Mouse (Mus musculus) heart, embryonic 13.5 days (tissue): ENCODE results near the gene Als2cl. TPM values are rescaled to one million over a fixed set of nuclear protein-coding genes. Genes with fewer than 3 reads are reported as not detected.

Experiments
- ATAC-seq: fragments of 200-750 bp; cut with Nextera tagmentation; 2 replicates; pipeline ENCODE4 v1.8.0; 2017; ENCODE audit warnings: moderate TSS enrichment; ENCODE audit not compliant: insufficient number of reproducible peaks, low FRiP score, low TSS enrichment; ENCODE audit errors: extremely low read depth
- H3K27ac ChIP-seq: fragments of 300-500 bp; sonication (generic); replicated peaks from 2 replicates; pipeline ENCODE4 v1.5.1; 2015; ENCODE audit warnings: moderate library complexity, mild to moderate bottlenecking, inconsistent platforms
- H3K27me3 ChIP-seq: fragments of 300-500 bp; sonication (generic); replicated peaks from 2 replicates; pipeline ENCODE4 v1.6.1; 2015; ENCODE audit warnings: mild to moderate bottlenecking, inconsistent platforms
- H3K36me3 ChIP-seq: fragments of 300-500 bp; sonication (generic); 2 replicates; pipeline ENCODE4 v1.6.1; 2015; ENCODE audit warnings: mild to moderate bottlenecking, inconsistent platforms
- H3K4me1 ChIP-seq: fragments of 300-500 bp; sonication (generic); 2 replicates; pipeline ENCODE4 v1.6.1; 2015; ENCODE audit warnings: inconsistent platforms
- H3K4me2 ChIP-seq: fragments of 300-500 bp; sonication (generic); 2 replicates; pipeline ENCODE4 v1.6.1; 2015; ENCODE audit warnings: inconsistent platforms, mild to moderate bottlenecking, moderate library complexity
- H3K4me3 ChIP-seq: fragments of 300-500 bp; sonication (generic); 2 replicates; pipeline ENCODE4 v1.5.1; 2015; ENCODE audit warnings: moderate library complexity, mild to moderate bottlenecking, inconsistent platforms
- H3K9ac ChIP-seq: fragments of 300-500 bp; sonication (generic); 2 replicates; pipeline ENCODE4 v1.6.1; 2015; ENCODE audit warnings: inconsistent platforms, mild to moderate bottlenecking, moderate library complexity
- H3K9me3 ChIP-seq: fragments of 300-500 bp; sonication (generic); 2 replicates; pipeline ENCODE4 v1.6.1; 2016; ENCODE audit warnings: inconsistent platforms
- WGBS: fragments of 180-500 bp; shearing (Covaris S2); methylation state at CpG from one replicate; pipeline ENCODE4 v1.1.7; 2015; ENCODE audit warnings: mixed read lengths; 5-methylcytosine and 5-hydroxymethylcytosine counted together
- polyA plus RNA-seq: library from polyadenylated mRNA; unstranded; fragments of >200 nt; fragmentation: Nextera tagmentation; extraction: Ambion mirVana; gene quantifications from 2 replicates; pipeline ENCODE4 v1.2.1, GENCODE M21; 2015

Gene Als2cl
- polyA plus RNA-seq, 1 experiment from 2014 or later = 0.88 TPM

DNA sequence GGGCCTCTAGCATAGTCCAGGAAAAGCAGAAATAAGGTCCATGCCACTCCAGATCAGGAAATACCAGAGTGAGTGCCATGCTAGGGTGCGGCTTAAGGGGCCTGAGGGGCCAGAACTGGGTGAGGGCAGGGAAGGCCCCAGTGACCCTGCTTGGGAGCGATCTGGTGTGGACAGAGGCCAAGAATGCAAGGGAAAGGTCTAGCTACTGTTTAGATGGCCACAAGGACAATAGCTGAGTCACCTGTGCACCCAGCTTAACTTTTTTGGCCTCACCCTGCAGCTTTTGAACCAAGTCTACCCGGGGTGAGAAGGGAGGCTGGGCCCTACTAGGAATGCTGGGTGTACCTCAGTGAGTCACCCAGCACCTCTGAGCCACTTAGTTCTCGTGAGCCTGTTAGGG, 1.1 kb downstream of the Als2cl start:
- peaks cover 56% of the 10 kb centered on the region for H3K27me3 ChIP-seq
- WGBS = 67% methylated on average over 4 of the region's 4 CpGs
- H3K9ac ChIP-seq = peak overlapping the region; percentile 82
- no peaks in the 10 kb centered on the region for H3K9me3 ChIP-seq
- H3K4me1 ChIP-seq = peaks cover 31% of the 10 kb centered on the region
- ATAC-seq = no peak
- H3K27ac ChIP-seq = no peak overlapping the region
- H3K4me3 ChIP-seq = peak overlapping the region; percentile 72
- no peaks in the 10 kb centered on the region for H3K36me3 ChIP-seq
- H3K4me2 ChIP-seq = peak overlapping the region; percentile 97

DNA sequence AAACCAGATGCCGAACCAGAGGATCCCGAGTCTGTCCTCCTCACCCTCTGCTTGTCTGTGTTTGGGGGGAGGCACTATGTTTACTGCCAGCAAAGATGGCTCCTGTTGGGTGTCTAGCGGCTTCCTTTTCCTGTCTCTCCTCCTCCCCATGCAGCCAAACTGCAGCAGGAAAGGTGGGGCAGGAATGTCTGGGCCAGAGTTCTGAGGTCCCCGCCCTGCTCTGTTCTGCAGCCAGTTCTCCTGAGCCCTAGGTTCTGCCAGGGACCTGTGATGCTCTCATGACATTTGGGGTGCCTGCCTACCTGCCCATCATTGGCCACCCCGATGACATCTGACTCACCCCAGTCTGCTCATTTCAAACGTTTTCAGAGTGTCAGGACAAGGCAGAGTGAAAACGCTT, 2.3 kb downstream of the Als2cl start:
- no peak for ATAC-seq
- Histone ChIP-seq H3K27me3 (peaks cover 54% of the 10 kb centered on the region), H3K9me3 (no peaks in the 10 kb centered on the region), H3K9ac (no peak overlapping the region), H3K27ac (no peak overlapping the region), H3K36me3 (no peaks in the 10 kb centered on the region), H3K4me2 (no peak overlapping the region), H3K4me1 (peaks cover 31% of the 10 kb centered on the region), H3K4me3 (no peak overlapping the region)
- 64% methylated on average over 7 of the region's 7 CpGs for WGBS

DNA sequence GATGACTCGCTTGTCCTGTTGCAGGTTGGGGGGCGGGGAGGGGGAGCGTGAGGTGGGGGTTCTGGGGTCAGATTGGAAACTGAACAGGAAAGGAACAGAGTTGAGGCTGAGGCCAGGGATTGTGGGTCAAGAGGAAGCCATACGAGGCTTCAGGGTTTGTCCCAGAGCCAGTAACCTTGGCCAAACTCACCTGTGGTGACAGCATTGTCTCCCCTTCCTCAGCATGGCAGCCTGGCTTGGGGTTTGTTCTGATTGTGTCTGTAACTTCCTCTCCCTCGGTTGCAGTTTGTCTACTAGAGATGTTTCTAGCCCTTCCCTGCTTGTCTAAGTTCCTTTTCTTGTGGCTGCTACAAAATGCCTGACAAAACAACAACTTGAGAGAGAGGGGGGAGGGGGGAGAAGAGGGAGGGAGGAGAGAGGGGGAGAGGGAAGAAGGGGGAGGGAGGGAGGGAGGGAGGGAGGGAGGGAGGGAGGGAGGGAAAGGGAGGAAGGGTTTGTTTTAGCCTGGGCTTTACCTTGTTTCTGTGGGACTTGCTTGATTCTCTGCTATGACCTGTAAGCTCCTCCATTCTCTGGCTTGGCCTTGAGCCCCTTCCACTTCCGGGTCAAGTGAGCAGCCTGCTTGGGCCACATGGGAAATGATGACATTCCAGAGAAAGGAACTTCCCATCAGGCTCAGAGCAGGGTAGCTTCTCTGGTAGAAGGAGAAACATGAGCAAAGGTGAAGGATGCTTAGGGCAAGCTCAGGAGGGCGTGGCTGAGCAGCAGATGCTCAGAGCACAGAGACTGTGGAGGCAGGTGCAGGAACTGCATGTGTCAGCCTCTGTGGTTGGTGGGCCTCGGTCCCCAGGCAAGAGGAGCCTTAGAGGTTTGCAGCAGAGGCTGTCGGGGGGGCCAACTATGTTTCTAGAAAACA, 8.0 kb downstream of the Als2cl start:
- peaks cover 17% of the 10 kb centered on the region for H3K4me1 ChIP-seq
- H3K4me3 ChIP-seq = no peak overlapping the region
- no peak overlapping the region for H3K9ac ChIP-seq
- no peaks in the 10 kb centered on the region for H3K9me3 ChIP-seq
- no peak overlapping the region for H3K27ac ChIP-seq
- no peak overlapping the region for H3K4me2 ChIP-seq
- no peak for ATAC-seq
- no peaks in the 10 kb centered on the region for H3K36me3 ChIP-seq
- WGBS = 63% methylated on average over 9 of the region's 9 CpGs
- peaks cover 12% of the 10 kb centered on the region; the same call in 1 of the 2 replicates for H3K27me3 ChIP-seq

DNA sequence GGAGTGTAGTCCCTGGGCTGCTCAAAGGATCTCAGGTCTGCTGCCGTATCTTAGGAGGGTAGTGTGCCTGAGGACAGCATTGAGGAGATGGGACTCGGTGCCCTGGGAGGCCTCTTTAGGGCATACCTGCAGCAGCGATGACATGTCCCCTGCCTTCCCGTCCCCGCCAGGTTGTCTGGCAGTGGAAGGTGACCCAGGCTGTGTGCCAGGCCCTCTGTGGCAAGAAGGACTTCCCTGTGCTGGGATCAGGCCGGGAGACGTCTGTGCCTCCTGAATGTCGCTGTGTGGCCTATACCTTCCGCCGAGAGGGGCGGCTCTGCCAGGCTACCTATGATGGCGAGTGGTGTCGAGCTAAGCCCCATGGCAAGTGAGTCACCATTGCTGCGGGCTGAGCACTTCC, 9.3 kb downstream of the Als2cl start:
- Histone ChIP-seq H3K27ac (no peak overlapping the region), H3K27me3 (peaks cover 22% of the 10 kb centered on the region), H3K4me1 (peaks cover 17% of the 10 kb centered on the region), H3K9ac (no peak overlapping the region), H3K36me3 (no peaks in the 10 kb centered on the region), H3K9me3 (no peaks in the 10 kb centered on the region), H3K4me3 (no peak overlapping the region), H3K4me2 (no peak overlapping the region)
- WGBS = 83% methylated on average over 14 of the region's 14 CpGs
- no peak for ATAC-seq

DNA sequence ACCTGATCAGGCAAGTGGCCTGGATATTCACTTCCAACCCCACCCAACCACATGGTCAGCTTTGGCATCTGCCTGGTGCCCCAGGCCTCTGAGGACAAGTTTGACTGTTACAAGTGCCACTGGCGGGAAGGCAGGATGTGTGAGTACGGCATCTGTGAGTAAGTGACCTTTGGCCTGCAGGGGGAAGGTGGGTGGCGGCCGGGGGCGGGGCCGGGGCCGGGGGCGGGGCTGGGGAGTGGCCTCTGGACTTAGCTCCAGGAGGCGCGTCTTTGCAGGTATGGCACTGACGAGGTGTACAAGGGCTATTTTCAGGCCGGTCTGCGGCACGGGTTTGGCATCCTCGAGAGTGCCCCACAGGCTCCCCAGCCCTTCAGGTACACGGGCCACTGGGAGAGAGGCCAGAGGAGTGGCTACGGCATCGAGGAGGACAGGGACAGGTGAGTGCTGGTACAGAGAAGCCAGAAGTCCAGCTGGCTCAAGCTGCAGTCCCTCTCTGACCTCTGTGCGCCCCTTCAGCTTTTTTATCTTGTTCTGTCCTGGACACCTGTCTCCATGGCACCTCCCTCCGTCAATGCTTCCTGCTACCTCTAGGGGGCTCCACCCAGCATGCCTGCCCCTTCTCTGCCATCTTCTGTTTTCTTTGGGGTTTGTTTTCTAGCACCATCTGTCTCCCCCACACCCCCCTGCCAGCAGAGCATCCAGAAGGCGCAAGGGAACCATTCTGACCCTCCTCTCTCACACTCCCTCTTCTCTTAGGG, 10.5 kb downstream of the Als2cl start:
- no peak overlapping the region for H3K4me2 ChIP-seq
- no peaks in the 10 kb centered on the region for H3K9me3 ChIP-seq
- WGBS = 15% methylated on average over 21 of the region's 21 CpGs
- H3K27ac ChIP-seq = no peak overlapping the region
- H3K4me1 ChIP-seq = peaks cover 17% of the 10 kb centered on the region
- no peak for ATAC-seq
- H3K4me3 ChIP-seq = no peak overlapping the region
- no peaks in the 10 kb centered on the region for H3K36me3 ChIP-seq
- no peak overlapping the region for H3K9ac ChIP-seq
- peaks cover 28% of the 10 kb centered on the region for H3K27me3 ChIP-seq

DNA sequence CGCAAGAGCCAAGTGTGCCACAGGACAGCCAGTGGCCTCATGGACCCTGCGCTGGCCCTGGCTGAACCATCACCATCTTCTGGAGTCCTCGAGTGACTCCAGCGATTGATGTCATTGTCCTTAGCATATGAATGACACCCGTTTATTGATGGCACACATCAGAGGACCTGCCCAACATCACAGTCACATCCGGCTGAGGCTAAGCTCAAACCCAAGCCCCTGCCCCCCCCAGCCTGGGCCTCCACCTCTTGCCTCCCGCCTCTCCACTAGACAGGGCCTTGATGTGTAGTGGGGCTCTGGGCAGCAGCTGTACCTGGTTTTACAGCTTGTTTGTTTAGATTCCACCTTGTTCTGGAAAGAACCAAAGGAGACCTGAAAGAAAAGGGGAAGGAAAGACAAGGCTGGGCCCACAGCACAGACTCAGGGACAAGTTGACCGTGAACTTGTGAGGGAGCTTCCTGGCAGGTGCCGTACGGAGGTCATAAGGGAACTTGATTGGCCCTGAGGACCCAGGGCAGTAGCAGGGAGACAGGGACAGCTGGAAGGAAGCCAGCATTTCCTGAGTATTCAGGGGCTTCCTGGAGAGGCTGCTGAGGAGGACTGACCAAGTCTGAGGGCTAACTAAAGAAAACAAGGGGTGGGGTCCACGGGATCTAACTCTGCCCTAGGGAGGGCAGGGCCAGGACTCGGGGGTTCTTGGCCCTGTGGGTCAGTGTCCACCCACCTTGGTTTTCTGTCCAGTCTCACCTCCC, 11.6 kb downstream of the Als2cl start:
- Histone ChIP-seq H3K9me3 (no peaks in the 10 kb centered on the region), H3K4me2 (no peak overlapping the region), H3K4me1 (peaks cover 20% of the 10 kb centered on the region), H3K9ac (no peak overlapping the region), H3K36me3 (no peaks in the 10 kb centered on the region), H3K27me3 (peaks cover 33% of the 10 kb centered on the region), H3K4me3 (no peak overlapping the region), H3K27ac (no peak overlapping the region)
- ATAC-seq = no peak
- 70% methylated on average over 12 of the region's 12 CpGs for WGBS

DNA sequence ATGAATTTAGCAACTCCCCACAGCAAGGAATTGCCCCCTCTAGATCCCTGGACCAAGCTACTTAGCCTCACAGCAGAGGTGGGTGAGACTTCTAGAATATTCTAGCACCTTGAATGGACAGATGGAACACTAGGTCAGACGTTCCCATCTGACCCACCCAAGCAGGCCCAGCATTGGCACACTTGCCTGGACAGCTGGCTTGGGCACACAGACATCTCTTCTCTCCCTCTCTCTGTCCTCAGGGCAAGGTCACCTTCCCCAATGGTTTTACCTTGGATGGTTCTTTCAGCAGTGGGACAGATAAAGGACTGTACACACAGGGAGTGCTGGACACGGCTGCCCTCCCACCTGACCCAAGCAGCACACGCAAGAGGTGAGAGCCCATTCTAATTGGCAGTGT, 12.9 kb downstream of the Als2cl start:
- no peak overlapping the region for H3K27ac ChIP-seq
- H3K4me3 ChIP-seq = no peak overlapping the region
- H3K9me3 ChIP-seq = no peaks in the 10 kb centered on the region
- no peak for ATAC-seq
- H3K4me2 ChIP-seq = no peak overlapping the region
- peaks cover 24% of the 10 kb centered on the region for H3K4me1 ChIP-seq
- no peaks in the 10 kb centered on the region for H3K36me3 ChIP-seq
- H3K27me3 ChIP-seq = peaks cover 33% of the 10 kb centered on the region
- no peak overlapping the region for H3K9ac ChIP-seq
- WGBS = 69% methylated on average over 3 of the region's 3 CpGs

DNA sequence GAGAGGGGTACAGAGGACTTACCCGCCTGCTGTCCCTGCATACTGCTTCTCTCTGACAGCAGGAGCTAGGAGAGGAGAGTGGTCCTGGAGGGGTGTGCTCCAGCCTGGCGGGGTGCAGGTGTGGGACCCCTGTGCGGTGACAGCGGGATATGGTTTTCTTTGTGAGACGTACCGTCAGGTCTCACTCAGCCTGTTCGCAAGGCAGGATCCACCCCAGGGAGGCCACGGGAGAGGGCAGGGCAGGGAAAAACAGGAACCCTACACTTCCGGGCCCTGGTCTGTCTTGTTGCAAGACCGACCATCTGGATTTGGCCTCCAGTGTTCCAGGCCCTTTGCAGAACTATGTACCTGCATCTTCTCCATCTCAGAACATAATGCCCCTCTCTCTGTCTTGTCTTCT, 13.8 kb downstream of the Als2cl start:
- H3K4me2 ChIP-seq = no peak overlapping the region
- peaks cover 24% of the 10 kb centered on the region for H3K4me1 ChIP-seq
- no peaks in the 10 kb centered on the region for H3K9me3 ChIP-seq
- no peak overlapping the region for H3K27ac ChIP-seq
- no peaks in the 10 kb centered on the region for H3K36me3 ChIP-seq
- WGBS = 63% methylated on average over 10 of the region's 10 CpGs
- no peak overlapping the region for H3K9ac ChIP-seq
- ATAC-seq = no peak
- H3K27me3 ChIP-seq = peaks cover 38% of the 10 kb centered on the region
- no peak overlapping the region for H3K4me3 ChIP-seq

DNA sequence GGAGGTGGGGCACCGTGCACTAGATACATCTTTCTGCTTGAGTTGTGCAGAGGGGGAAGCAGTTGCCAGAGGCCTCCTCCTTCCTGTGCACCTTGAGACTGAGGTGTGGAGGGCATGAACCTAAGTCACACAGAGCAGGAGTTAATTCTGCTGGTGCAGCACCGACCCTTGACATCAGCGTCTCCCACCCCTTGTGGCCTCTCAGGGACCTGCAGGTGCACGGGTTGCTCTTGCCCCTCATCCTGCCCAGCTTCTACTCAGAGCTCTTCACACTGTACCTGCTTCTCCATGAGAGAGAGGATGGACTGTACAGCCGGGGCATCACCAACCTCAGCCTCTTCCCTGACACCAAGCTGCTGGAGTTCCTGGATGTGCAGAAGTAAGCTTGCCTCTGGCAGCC, 15.8 kb downstream of the Als2cl start:
- no peak overlapping the region for H3K4me2 ChIP-seq
- H3K27ac ChIP-seq = no peak overlapping the region
- H3K4me1 ChIP-seq = peaks cover 20% of the 10 kb centered on the region
- 52% methylated on average over 5 of the region's 5 CpGs for WGBS
- no peak overlapping the region for H3K4me3 ChIP-seq
- ATAC-seq = no peak
- no peaks in the 10 kb centered on the region for H3K9me3 ChIP-seq
- no peak overlapping the region for H3K9ac ChIP-seq
- H3K27me3 ChIP-seq = peaks cover 36% of the 10 kb centered on the region
- no peaks in the 10 kb centered on the region for H3K36me3 ChIP-seq

DNA sequence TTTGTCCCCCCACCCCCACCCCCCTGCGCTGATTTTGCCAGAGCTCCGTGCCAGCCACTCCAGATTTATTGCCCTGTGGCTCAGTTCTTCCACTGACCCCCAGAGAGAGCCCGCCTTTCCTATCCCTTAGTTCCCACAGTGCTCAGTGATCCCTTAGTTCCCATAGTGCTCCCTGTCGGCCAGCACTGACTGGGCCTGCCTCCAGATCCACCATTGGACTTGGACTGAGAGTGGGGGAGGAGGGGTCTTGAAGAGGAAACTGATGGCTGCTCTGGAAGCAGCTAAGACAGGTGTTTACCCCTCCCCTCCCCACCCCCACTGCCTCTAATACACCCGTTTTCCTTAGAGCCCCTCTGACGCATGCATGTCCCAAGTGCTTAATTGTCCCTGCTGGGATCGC, 16.3 kb downstream of the Als2cl start:
- Histone ChIP-seq H3K27me3 (peaks cover 36% of the 10 kb centered on the region), H3K27ac (no peak overlapping the region), H3K9me3 (no peaks in the 10 kb centered on the region), H3K9ac (no peak overlapping the region), H3K4me1 (peaks cover 18% of the 10 kb centered on the region; the same call in 1 of the 2 replicates), H3K36me3 (no peaks in the 10 kb centered on the region), H3K4me3 (no peak overlapping the region), H3K4me2 (peak overlapping the region; percentile 29)
- WGBS = 25% methylated on average over 7 of the region's 7 CpGs
- no peak for ATAC-seq

DNA sequence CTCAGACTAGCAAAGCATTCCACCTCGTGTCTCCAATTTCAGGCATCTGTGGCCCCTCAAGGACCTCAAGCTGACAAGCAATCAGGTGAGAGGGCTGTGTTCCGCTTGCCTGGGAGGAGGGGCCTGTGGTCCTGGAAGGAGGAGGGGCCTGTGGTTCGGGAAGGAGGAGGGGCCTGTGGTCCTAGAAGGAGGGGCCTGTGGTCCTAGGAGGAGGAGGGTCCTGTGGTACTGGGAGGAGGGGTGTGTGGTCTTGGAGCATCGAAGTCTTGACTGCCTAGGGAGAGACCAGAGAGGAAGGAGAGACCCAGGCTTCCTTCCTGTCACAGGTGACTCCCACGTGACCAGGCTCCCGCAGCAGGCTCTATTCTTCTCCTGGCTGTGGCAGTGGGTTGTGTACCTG, 16.9 kb downstream of the Als2cl start:
- ATAC-seq = peak; percentile 11; the same call in 1 of the 2 replicates
- 10% methylated on average over 6 of the region's 6 CpGs for WGBS

More for the DNA sequence above, 16.9 kb downstream of the Als2cl start:
- Histone ChIP-seq H3K27ac (no peak overlapping the region), H3K9me3 (no peaks in the 10 kb centered on the region), H3K27me3 (peaks cover 36% of the 10 kb centered on the region), H3K4me2 (peak overlapping the region; percentile 29), H3K9ac (no peak overlapping the region), H3K36me3 (no peaks in the 10 kb centered on the region), H3K4me1 (peaks cover 12% of the 10 kb centered on the region; the same call in 1 of the 2 replicates), H3K4me3 (no peak overlapping the region)
